In the genomic region with DNA sequence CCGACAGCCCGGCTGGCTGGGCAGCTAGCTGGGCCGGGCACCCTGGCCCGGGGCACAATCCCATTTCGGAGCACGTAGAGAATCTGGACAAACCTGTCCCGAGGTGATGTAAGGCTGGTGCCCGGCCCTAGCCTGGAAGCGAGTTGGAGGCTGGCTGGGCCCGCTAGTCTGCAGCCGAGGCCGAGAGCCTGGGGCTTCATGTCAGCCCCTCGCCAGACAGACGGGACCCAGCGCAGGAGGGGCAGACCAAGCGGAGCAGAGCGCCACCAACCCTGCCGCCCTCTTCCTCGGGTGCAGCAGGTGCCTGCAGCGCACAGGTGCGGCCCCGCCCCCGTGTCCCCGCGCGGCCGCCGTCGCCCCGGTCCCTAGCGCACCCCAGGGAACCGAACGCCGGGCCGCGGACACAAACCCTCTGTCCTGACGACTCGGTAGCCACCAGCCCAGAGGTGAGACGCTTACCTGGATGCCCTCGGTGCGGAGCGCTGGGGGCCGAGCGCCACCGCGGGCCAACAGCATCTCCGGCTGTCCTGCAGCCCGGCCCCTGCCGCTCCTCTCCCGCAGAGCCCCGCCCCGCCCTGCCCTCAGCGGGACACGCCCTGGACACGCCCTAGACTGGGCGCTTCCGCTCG, we compare ENCODE assay signal across 8 mouse cellular contexts.
DNase-seq lines count a peak whose midpoint lies in the region; ATAC-seq lines count a peak whose summit lies in the region.

No protein-coding gene starts in this region.

- peak; percentile 64 to 72 for DNase-seq in lung, adult 18-20 months
- no peak for DNase-seq in lung, postnatal 4 days
- DNase-seq in hindbrain, embryonic 11.5 days (ENCODE audit: low spot score), result no peak
- peak; percentile 58 for DNase-seq in lung, postnatal 36 days
- no peak for DNase-seq in natural killer cell, adult 2 months (ENCODE audit: low spot score in 2 of 2)
- DNase-seq in right cerebral cortex, postnatal 4 days, result no peak
- no peak for DNase-seq in kidney, postnatal 25 days

- H3K4me1 ChIP-seq in hindbrain, embryonic 11.5 days (replicated peaks; ENCODE audit: control insufficient read depth, insufficient read depth, low read length), result peaks cover 2% of the 10 kb centered on the region; the same call in 1 of the 2 replicates

- WGBS in hindbrain, embryonic 11.5 days, result under 1% methylated on average over 55 of the region's 58 CpGs

- H3K9ac ChIP-seq in hindbrain, embryonic 11.5 days (ENCODE audit: low read depth, low read length), result peak overlapping the region; percentile 72

- ATAC-seq in common myeloid progenitor, adult 5-6 weeks (replicated peaks; ENCODE audit: low read depth, poor library complexity, severe bottlenecking), result peak; percentile 1; the same call in 1 of the 2 replicates
- ATAC-seq in hindbrain, embryonic 11.5 days (ENCODE audit: low FRiP score), result no peak; the same call in none of the 2 replicates

- H3K36me3 ChIP-seq in hindbrain, embryonic 11.5 days (ENCODE audit: control insufficient read depth, insufficient read depth, low read length), result no peaks in the 10 kb centered on the region

- no peaks in the 10 kb centered on the region for H3K9me3 ChIP-seq in hindbrain, embryonic 11.5 days (ENCODE audit: control insufficient read depth, low read length)

- no peaks in the 10 kb centered on the region for H3K27me3 ChIP-seq in hindbrain, embryonic 11.5 days (ENCODE audit: control insufficient read depth, insufficient read depth, low read length)

- H3K4me3 ChIP-seq in hindbrain, embryonic 11.5 days (ENCODE audit: low read depth, low read length), result peak overlapping the region; percentile 90

- H3K27ac ChIP-seq in hindbrain, embryonic 11.5 days (ENCODE audit: low read depth, low read length), result 0 out of 2 replicates have a peak overlapping the region, but pooled peaks have one; percentile 63

- peak overlapping the region; percentile 83 for H3K4me2 ChIP-seq in hindbrain, embryonic 11.5 days (replicated peaks; ENCODE audit: low read depth, low read length)

Comparison
In these comparisons a context has a peak if more than half of its experiments do, and no peak if none do; other contexts are left out.
1. DNase-seq: peak in lung, adult 18-20 months (2 of 2) and lung, postnatal 36 days (single experiment); none in lung, postnatal 4 days (0 of 2), hindbrain, embryonic 11.5 days (single experiment), natural killer cell, adult 2 months (0 of 2), right cerebral cortex, postnatal 4 days (single experiment) and kidney, postnatal 25 days (0 of 2).